Mouse (Mus musculus): Measurements from ENCODE around the gene Orm1.

DNA sequence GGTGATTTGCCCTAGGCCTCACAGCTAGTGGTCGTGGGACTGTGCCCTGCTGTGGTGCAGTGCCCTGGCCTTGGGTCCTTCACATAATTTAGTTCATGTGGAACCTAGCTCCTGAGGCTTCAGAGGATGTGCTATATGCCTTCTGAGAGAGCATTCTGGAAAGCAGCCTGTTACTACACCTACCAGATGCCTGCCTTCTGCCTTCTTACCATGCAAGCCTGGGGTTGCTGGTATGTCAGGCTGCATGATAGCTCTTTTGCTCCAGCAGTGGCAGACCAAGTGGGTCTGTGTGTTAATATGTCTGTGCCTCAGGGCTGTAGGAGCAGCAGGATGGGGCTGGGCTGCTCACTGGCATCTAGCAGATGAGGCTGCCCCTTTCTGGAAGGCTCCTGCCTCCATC, 48.7 kb upstream of the Orm1 start:
- TF ChIP-seq CHD1 (IDR thresholded peaks at IDR 0.05; ENCODE audit: low read depth, low read length) (no peak), ZNF384 (IDR thresholded peaks at IDR 0.05; ENCODE audit: low read depth, low read length) (no peak), POLR2A (IDR thresholded peaks at IDR 0.05; ENCODE audit: low read depth, low read length) (no peak), CTCF (conservative IDR thresholded peaks at IDR 0.05 in 1 of 2, IDR thresholded peaks at IDR 0.05 in 1 of 2; ENCODE audit: low read depth in 2 of 2, low read length in 2 of 2) (no peak), RCOR1 (conservative IDR thresholded peaks at IDR 0.05; ENCODE audit: low read depth, low read length) (no peak), BHLHE40 (IDR thresholded peaks at IDR 0.05; ENCODE audit: low read depth, low read length) (no peak), E2F4 (IDR thresholded peaks at IDR 0.05; ENCODE audit: insufficient replicate concordance, low read depth, low read length) (no peak), ZC3H11A (IDR thresholded peaks at IDR 0.05; ENCODE audit: low read depth, low read length) (no peak), USF1 (IDR thresholded peaks at IDR 0.05; ENCODE audit: low read depth, low read length) (no peak), JUND (conservative IDR thresholded peaks at IDR 0.05; ENCODE audit: low read depth, low read length) (no peak)

Measured in CH12.LX (cell line).